Mouse (Mus musculus): ENCODE measurements around the gene Myo1e. TPM values are rescaled to one million over a fixed set of nuclear protein-coding genes. Genes with fewer than 3 reads are reported as not detected.

Myo1e gene
- total and polyA plus RNA-seq, 3 experiments: 3.9 to 11.3 (median 8.5) TPM

GRCm38 (mm10) chr9:70244115-70244514 is 37.0 kb downstream of the Myo1e start:
- Histone ChIP-seq H3K27ac (no peak overlapping the region), H3K79me2 (replicated peaks; ENCODE audit: control insufficient read depth, insufficient read depth, low read length) (peaks cover 4% of the 10 kb centered on the region; the same call in 1 of the 2 replicates), H3K27me3 (ENCODE audit: control insufficient read depth, insufficient read depth, low read length) (no peaks in the 10 kb centered on the region), H3K4me3 (no peak overlapping the region), H3K9ac (ENCODE audit: low read depth, low read length) (no peak overlapping the region), H3K36me3 (ENCODE audit: control insufficient read depth, insufficient read depth, low read length) (no peaks in the 10 kb centered on the region), H3K4me1 (ENCODE audit: control insufficient read depth, insufficient read depth, low read length) (peaks cover 16% of the 10 kb centered on the region)
- no peak for DNase-seq
- TF ChIP-seq CTCF (IDR thresholded peaks at IDR 0.05) (no peak), POLR2A (IDR thresholded peaks at IDR 0.05; ENCODE audit: insufficient read depth, low read depth, low read length) (no peak), EP300 (IDR thresholded peaks at IDR 0.05; ENCODE audit: insufficient read depth, low read depth, low read length) (no peak)
- 84% methylated on average over 7 of the region's 7 CpGs for WGBS
- intact Hi-C loops (cut with DNase I): no loop called here

GRCm38 (mm10) chr9:70245040-70245439 is 37.9 kb downstream of the Myo1e start:
- Histone ChIP-seq H3K4me1 (ENCODE audit: control insufficient read depth, insufficient read depth, low read length) (peaks cover 18% of the 10 kb centered on the region), H3K27me3 (ENCODE audit: control insufficient read depth, insufficient read depth, low read length) (no peaks in the 10 kb centered on the region), H3K9ac (ENCODE audit: low read depth, low read length) (no peak overlapping the region), H3K79me2 (replicated peaks; ENCODE audit: control insufficient read depth, insufficient read depth, low read length) (peaks cover 4% of the 10 kb centered on the region; the same call in 1 of the 2 replicates), H3K4me3 (no peak overlapping the region), H3K27ac (no peak overlapping the region), H3K36me3 (ENCODE audit: control insufficient read depth, insufficient read depth, low read length) (no peaks in the 10 kb centered on the region)
- WGBS: 95% methylated on average over 9 of the region's 9 CpGs
- no peak for DNase-seq
- intact Hi-C loops (cut with DNase I): no loop called here
- no peak for TF ChIP-seq EP300 (IDR thresholded peaks at IDR 0.05; ENCODE audit: insufficient read depth, low read depth, low read length)
- TF ChIP-seq CTCF (IDR thresholded peaks at IDR 0.05): no peak
- no peak for TF ChIP-seq POLR2A (IDR thresholded peaks at IDR 0.05; ENCODE audit: insufficient read depth, low read depth, low read length)

GRCm38 (mm10) chr9:70246427-70246826 is 39.3 kb downstream of the Myo1e start:
- Histone ChIP-seq H3K27ac (no peak overlapping the region), H3K4me3 (no peak overlapping the region)

GRCm38 (mm10) chr9:70248046-70248445 is 40.9 kb downstream of the Myo1e start:
- no peak for DNase-seq
- Histone ChIP-seq H3K27ac (no peak overlapping the region), H3K79me2 (replicated peaks; ENCODE audit: control insufficient read depth, insufficient read depth, low read length) (peaks cover 4% of the 10 kb centered on the region), H3K9ac (ENCODE audit: low read depth, low read length) (no peak overlapping the region), H3K36me3 (ENCODE audit: control insufficient read depth, insufficient read depth, low read length) (peaks cover 4% of the 10 kb centered on the region; the same call in 1 of the 2 replicates), H3K4me1 (ENCODE audit: control insufficient read depth, insufficient read depth, low read length) (peaks cover 16% of the 10 kb centered on the region), H3K27me3 (ENCODE audit: control insufficient read depth, insufficient read depth, low read length) (no peaks in the 10 kb centered on the region), H3K4me3 (no peak overlapping the region)
- 92% methylated on average over 6 of the region's 6 CpGs for WGBS
- intact Hi-C loops (cut with DNase I): no loop called here
- TF ChIP-seq POLR2A (IDR thresholded peaks at IDR 0.05; ENCODE audit: insufficient read depth, low read depth, low read length) (no peak), EP300 (IDR thresholded peaks at IDR 0.05; ENCODE audit: insufficient read depth, low read depth, low read length) (no peak), CTCF (IDR thresholded peaks at IDR 0.05) (no peak)

More at GRCm38 (mm10) chr9:70246427-70246826, 39.3 kb downstream of the Myo1e start:
- peaks cover 4% of the 10 kb centered on the region for H3K79me2 ChIP-seq (replicated peaks; ENCODE audit: control insufficient read depth, insufficient read depth, low read length)
- TF ChIP-seq CTCF (IDR thresholded peaks at IDR 0.05) (no peak), POLR2A (IDR thresholded peaks at IDR 0.05; ENCODE audit: insufficient read depth, low read depth, low read length) (no peak), EP300 (IDR thresholded peaks at IDR 0.05; ENCODE audit: insufficient read depth, low read depth, low read length) (no peak)
- no peaks in the 10 kb centered on the region for H3K27me3 ChIP-seq (ENCODE audit: control insufficient read depth, insufficient read depth, low read length)
- DNase-seq: no peak
- WGBS: 77% methylated on average over 10 of the region's 10 CpGs
- H3K9ac ChIP-seq (ENCODE audit: low read depth, low read length): no peak overlapping the region
- peaks cover 4% of the 10 kb centered on the region; the same call in 1 of the 2 replicates for H3K36me3 ChIP-seq (ENCODE audit: control insufficient read depth, insufficient read depth, low read length)
- intact Hi-C loops (cut with DNase I): no loop called here
- H3K4me1 ChIP-seq (ENCODE audit: control insufficient read depth, insufficient read depth, low read length): peaks cover 20% of the 10 kb centered on the region

- no peak overlapping the region for H3K4me3 ChIP-seq
- peaks cover 4% of the 10 kb centered on the region; the same call in 1 of the 2 replicates for H3K36me3 ChIP-seq (ENCODE audit: control insufficient read depth, insufficient read depth, low read length)
- no peak for TF ChIP-seq EP300 (IDR thresholded peaks at IDR 0.05; ENCODE audit: insufficient read depth, low read depth, low read length)
- no peak for TF ChIP-seq CTCF (IDR thresholded peaks at IDR 0.05)
- no peak for TF ChIP-seq POLR2A (IDR thresholded peaks at IDR 0.05; ENCODE audit: insufficient read depth, low read depth, low read length)
- H3K9ac ChIP-seq (ENCODE audit: low read depth, low read length): no peak overlapping the region
- H3K27ac ChIP-seq: no peak overlapping the region
- intact Hi-C loops (cut with DNase I): no loop called here
- WGBS: 49% methylated on average over 4 of the region's 4 CpGs
- H3K79me2 ChIP-seq (replicated peaks; ENCODE audit: control insufficient read depth, insufficient read depth, low read length): peaks cover 4% of the 10 kb centered on the region
- H3K27me3 ChIP-seq (ENCODE audit: control insufficient read depth, insufficient read depth, low read length): no peaks in the 10 kb centered on the region
- H3K4me1 ChIP-seq (ENCODE audit: control insufficient read depth, insufficient read depth, low read length): peaks cover 13% of the 10 kb centered on the region
- no peak for DNase-seq
These were observed 41.7 kb downstream of the Myo1e start for GRCm38 (mm10) chr9:70248826-70249225.

GRCm38 (mm10) chr9:70249881-70250681 is 42.9 kb downstream of the Myo1e start:
- 41% methylated on average over 12 of the region's 12 CpGs for WGBS
- Histone ChIP-seq H3K4me1 (ENCODE audit: control insufficient read depth, insufficient read depth, low read length) (peaks cover 16% of the 10 kb centered on the region), H3K36me3 (ENCODE audit: control insufficient read depth, insufficient read depth, low read length) (peaks cover 4% of the 10 kb centered on the region; the same call in 1 of the 2 replicates), H3K27me3 (ENCODE audit: control insufficient read depth, insufficient read depth, low read length) (no peaks in the 10 kb centered on the region), H3K4me3 (no peak overlapping the region), H3K27ac (no peak overlapping the region; the same call in 1 of the 2 replicates), H3K79me2 (replicated peaks; ENCODE audit: control insufficient read depth, insufficient read depth, low read length) (peaks cover under 1% of the 10 kb centered on the region), H3K9ac (ENCODE audit: low read depth, low read length) (no peak overlapping the region)
- peak; percentile 43 to 65 for DNase-seq
- TF ChIP-seq CTCF (IDR thresholded peaks at IDR 0.05) (no peak), EP300 (IDR thresholded peaks at IDR 0.05; ENCODE audit: insufficient read depth, low read depth, low read length) (no peak), POLR2A (IDR thresholded peaks at IDR 0.05; ENCODE audit: insufficient read depth, low read depth, low read length) (no peak)
- intact Hi-C loops (cut with DNase I): no loop called here
